Mouse (Mus musculus): ENCODE measurements around the gene Zfp454.

DNA sequence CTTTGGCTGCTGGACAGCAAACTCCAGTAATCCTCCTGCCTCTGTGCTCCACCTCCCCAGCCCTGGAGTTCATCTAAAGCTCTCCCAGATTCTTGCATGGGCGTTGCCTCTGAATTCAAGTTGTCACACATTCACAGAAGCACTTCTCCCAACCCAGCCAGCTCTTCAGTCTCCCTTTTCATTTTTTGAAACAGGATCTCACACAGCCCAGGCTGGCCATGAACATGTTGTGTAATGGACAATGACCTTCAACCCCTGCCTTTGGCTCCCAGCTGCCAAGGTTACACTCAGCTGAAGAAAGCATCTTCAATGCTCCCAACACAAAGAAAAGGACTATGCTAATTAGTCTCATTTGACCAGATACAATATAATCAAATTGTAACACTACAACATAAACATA, 25.9 kb upstream of the Zfp454 start:
- TF ChIP-seq EP300 (IDR thresholded peaks at IDR 0.05) = no peak
- TF ChIP-seq CTCF (IDR thresholded peaks at IDR 0.05) = no peak
